Mouse (Mus musculus): ENCODE data around the gene Mylk.
"Not testable (repeated sequence)": the region's sequence is repeated elsewhere in the genome, so short reads cannot be mapped to it uniquely, and the experiment has no call there.

Mylk gene

DNA sequence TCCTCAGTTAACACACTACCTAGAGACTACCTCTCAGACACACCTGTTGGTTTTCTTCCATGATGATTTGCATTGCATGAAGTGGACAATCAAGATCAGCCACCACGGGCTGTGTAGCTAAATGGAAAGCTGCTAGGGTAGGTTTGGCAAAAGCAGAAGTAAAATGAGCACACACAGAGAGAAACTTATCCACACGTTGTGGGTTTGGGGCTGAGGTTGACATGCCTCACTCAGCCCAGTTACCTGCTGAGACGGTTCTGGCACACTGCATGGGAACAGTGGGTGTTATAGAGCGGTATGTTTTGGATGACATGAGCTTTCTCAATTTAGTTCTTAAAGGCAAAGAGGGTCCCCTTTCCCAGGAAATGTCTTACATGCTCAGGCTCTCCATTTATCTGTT is 25.1 kb downstream of the Mylk start:
- DNase-seq (ENCODE audit: low spot score): no peak

- no peak for DNase-seq (ENCODE audit: low spot score)
These were observed 27.5 kb downstream of the Mylk start for GRCm38 (mm10) chr16:34772445-34773032.

GRCm38 (mm10) chr16:34782442-34782841 is 37.4 kb downstream of the Mylk start:
- no peak for DNase-seq (ENCODE audit: low spot score)

GRCm38 (mm10) chr16:34783536-34783935 is 38.5 kb downstream of the Mylk start:
- no peak for DNase-seq (ENCODE audit: low spot score)

DNA sequence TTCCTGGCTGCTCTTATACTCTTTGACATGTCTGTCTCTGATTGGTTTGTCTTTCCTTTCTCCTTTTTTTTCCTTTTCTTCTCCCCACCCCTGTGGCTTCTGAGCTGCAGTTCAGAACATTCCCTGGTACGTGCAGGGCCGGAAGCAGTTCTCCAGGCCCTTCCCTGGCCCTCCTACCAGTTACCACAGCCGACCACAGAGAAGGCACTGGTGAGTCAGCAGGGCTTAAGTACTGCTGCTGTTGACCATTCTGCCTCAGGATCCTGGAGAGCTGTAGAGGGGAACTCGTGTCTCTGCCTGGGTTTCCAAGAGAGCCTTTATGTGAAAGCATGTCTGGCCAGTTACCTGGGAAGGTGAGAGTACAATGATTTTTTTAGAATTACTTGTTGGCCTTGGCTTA is 39.7 kb downstream of the Mylk start:
- DNase-seq (ENCODE audit: low spot score): no peak

- no peak for DNase-seq (ENCODE audit: low spot score)
These were observed 47.5 kb downstream of the Mylk start for GRCm38 (mm10) chr16:34792555-34792954.

GRCm38 (mm10) chr16:34793000-34793399 is 48.0 kb downstream of the Mylk start:
- no peak for DNase-seq (ENCODE audit: low spot score)

- DNase-seq (ENCODE audit: low spot score): no peak
These were observed 56.2 kb downstream of the Mylk start for GRCm38 (mm10) chr16:34801222-34801621.

GRCm38 (mm10) chr16:34804286-34805010 is 59.4 kb downstream of the Mylk start:
- DNase-seq (ENCODE audit: low spot score): no peak

DNA sequence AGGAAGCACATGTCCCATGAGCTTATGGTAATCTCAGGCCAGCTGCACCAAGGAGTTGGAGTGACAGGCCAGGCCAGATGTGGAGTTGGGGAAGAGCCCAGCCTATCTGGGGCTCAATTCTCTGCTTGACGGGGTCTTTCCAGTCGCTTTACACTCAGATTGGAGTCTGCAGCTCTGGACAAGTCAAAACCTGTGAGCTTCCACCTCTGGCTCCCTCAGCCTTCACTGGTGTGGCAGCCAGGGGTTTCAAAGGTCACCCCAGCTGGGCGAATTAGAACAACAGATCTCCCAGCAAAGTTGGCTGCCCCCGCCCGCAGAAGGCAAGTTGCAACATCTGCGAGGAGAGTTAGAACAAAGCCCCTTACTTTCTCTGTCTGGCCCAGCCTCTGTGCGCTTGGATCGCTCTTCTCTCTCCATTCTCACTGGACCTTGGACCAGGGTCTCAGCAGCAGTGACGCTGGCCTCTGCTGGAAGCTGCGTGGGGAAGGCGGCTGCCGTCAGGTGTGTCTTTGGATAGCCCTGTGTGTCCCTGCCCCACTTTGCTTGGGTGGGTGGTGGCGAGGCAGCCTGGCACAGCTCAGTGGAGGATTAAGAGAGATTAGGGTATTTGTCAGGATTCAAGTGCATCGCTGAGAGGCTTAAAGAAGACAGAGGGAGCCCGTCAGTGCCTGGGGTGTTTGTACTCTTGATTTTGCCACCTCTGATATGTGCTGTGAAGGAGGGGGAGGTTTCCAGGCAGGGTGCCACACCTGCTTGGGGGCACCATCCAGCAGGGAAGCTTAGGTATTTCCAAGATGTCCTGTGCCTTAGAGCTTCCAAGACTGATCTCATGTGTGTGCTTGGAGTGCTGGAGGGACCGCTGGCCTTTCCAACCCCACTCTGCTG is 62.1 kb downstream of the Mylk start:
- DNase-seq (ENCODE audit: low spot score): no peak

DNA sequence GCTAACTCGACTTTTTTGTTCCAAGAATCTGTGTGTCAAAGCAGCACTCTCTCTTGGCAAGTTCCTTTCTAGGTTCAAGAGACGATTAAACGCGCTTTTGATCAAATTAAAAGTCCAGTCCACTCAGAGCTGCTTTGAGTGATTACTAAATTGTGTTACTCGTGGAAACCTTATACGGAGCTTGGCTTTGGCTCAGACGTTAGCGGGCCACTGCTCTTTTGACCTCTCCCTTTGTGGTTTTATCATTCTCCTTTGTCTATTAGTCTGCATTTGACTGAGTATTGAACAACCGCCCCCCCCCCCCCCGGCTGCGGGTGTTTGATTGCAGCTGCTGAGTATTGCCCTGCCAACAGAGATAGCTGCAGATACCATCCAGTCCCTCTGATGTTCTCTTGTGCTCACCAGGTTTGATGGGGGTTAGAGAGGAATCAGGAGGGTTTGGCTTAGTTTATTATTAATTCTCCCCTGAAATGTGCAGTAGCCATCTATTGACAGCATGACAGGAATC is 62.8 kb downstream of the Mylk start:
- DNase-seq (ENCODE audit: low spot score): no peak

DNA sequence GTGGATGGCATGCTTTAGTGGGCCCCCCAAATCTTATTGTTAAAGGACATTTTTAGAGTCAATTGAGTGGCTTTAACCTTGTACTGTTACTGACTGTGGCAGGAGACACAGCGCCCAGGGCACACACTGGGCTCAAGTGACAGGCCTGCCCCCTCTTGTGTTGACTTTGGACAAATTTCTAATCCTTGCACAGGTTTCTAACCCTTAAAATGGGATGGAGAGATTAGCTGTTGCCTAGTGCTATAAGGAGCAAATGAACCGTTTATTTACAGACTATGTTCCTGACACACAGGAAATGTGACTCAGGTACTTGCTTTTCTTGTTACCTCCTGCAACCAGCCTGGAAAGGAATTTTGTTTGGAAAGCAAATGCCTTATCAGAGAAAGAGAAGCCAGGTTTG is 67.2 kb downstream of the Mylk start:
- no peak for DNase-seq (ENCODE audit: low spot score)

DNA sequence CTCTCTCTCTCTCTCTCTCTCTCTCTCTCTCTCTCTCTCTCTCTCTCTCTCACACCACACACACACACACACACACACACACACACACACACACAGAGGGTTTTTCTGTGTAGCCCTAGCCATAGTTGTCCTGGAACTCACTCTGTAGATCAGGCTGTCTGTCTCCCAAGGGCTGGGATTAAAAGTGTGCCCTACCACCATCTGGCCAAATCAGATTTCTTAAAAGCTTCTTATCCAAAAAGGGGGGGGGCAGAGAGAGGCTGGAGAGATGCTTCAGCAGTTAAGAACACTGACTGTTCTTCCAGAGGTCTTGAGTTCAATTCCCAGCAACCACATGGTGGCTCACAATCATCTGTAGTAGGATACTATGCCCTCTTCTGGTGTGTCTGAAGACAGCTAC is 68.2 kb downstream of the Mylk start:
- not testable (repeated sequence) for DNase-seq (ENCODE audit: low spot score)

DNA sequence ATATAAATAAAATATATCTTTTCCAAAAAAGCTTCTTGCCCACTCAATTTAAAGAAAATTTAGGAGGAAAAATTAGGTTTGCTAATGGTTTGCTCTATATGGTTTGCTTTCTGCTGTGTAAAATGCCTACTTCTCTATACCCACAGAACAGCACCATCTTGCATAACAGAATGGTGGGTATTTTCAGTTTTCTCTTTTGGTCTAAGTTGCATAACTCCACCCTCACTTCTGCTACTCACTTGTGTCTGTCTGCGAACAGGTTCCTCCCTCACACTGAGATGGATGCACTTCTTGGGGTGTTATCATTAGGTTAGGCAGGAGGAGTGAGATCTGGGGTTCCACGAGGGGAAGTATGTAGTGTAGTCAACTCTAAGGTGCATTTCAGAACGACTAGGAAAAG is 68.6 kb downstream of the Mylk start:
- no peak for DNase-seq (ENCODE audit: low spot score)

DNA sequence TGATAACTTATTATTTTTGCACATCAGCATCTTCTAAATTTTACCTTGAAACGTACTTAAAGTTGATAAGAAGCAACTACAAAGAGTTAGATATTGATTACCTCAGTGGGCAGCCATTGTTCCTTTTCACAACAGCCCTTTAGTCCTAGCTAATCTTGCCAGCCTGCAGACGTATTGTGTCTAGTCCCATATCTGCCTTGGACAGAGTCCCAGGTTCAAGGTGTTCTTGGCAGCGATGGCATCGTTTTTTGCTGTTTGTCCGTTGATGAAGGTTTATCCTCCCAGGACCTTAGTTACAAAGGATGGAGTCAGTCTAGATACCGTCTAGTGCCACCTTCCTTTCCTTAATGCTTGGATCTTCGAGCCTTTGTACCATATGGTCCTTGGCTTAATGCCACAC is 69.6 kb downstream of the Mylk start:
- DNase-seq (ENCODE audit: low spot score): no peak

- DNase-seq (ENCODE audit: low spot score): no peak
These were observed 71.5 kb downstream of the Mylk start for GRCm38 (mm10) chr16:34816548-34816947.

DNA sequence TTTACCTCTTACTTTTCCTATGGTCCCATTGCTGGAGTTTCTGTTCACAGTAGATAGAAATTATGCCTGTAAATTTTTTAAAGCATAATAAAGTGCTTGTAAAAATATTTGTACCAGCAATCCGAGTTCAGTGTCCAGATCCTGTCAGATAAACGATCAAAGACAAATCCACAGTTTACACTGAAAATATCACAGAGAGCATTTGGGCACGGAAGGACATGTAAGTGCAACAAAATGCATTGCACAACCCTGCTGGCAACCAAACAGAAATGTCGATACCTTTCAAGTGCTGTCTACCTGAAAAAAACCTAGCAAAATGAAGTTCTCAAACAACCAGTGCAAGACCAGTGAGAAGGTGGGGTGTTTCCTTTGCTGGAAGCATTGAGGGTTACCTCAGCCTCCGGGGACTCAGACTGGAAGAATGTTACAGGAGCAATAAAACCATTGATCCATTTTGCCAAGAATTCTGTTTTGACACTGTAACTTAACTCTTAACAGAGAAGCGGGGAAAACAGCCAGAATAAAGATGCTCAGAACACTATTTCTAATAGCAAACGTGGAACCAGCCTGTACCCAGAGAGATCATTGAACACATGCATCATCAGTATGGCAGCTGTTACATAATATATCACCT is 80.2 kb downstream of the Mylk start:
- no peak for DNase-seq (ENCODE audit: low spot score)

DNA sequence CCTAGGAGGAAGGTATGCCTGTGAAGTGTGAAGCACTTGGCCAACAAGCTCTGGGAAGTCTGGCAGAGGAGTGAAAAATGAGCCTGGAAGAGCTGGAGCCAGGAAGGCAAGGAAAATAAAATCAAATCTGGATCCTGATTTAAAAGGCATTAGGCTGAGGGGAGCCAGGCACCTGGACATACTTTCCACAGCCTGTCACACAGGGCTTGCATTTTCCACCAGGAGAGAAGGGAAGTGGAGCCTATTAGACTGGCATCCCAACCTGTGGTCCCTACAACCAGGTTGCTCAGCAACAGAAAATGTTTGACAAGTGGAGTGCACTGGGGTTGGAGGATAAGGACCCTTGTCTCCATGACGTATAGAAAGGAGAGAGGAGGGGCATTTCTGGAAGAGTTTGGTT is 89.5 kb downstream of the Mylk start:
- no peak for DNase-seq (ENCODE audit: low spot score)

- DNase-seq (ENCODE audit: low spot score): no peak
These were observed 94.1 kb downstream of the Mylk start for GRCm38 (mm10) chr16:34839004-34839703.

GRCm38 (mm10) chr16:34839704-34840331 is 94.8 kb downstream of the Mylk start:
- DNase-seq (ENCODE audit: low spot score): no peak

DNA sequence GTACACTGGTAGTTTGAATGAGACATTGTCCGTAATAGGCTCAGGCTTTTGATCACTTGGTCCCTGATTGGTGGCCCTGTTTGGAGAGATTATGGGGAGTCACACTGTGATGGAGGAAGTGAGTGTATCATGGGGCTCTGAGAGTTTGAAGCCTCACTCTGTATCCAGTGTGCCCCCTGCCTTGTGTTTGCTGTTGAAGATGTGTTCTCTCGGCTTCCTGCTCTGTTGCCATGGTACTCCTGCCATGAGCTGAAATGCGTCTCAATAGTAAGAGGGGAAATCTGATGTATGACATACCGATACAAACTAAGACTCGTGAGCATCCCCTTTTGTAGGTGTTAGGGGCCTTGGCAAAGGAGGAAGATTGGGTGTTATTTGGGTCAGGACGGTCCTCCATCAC is 99.8 kb downstream of the Mylk start:
- DNase-seq (ENCODE audit: low spot score): no peak
